Mouse (Mus musculus) forebrain, embryonic 15.5 days (tissue): ENCODE measurements at regions not wholly inside any gene's neighbourhood (a gene's known extent, or its start where the extent isn't known, plus 50 kb on each side); places are given as distances from the start of the nearest gene placed in this dataset.

Source experiments
- ATAC-seq: fragments of 200-750 bp; cut with Nextera tagmentation; replicated peaks from 2 replicates; pipeline ENCODE4 v1.8.0; 2017; ENCODE audit warnings: mild to moderate bottlenecking, moderate TSS enrichment, moderate library complexity
- H3K27ac ChIP-seq: fragments of 300-500 bp; sonication (generic); replicated peaks from 2 replicates; pipeline ENCODE4 v1.5.1; 2015; ENCODE audit warnings: mild to moderate bottlenecking, inconsistent platforms
- H3K27me3 ChIP-seq: fragments of 300-500 bp; sonication (generic); 2 replicates; pipeline ENCODE4 v1.6.1; 2015; ENCODE audit warnings: inconsistent platforms
- H3K36me3 ChIP-seq: fragments of 300-500 bp; sonication (generic); 2 replicates; pipeline ENCODE4 v1.6.1; 2015; ENCODE audit warnings: mild to moderate bottlenecking, inconsistent platforms
- H3K4me1 ChIP-seq: fragments of 300-500 bp; sonication (generic); 2 replicates; pipeline ENCODE4 v1.6.1; 2015; ENCODE audit warnings: inconsistent platforms
- H3K4me2 ChIP-seq: fragments of 300-500 bp; sonication (generic); replicated peaks from 2 replicates; pipeline ENCODE4 v1.6.1; 2015; ENCODE audit warnings: mild to moderate bottlenecking, inconsistent platforms
- H3K4me3 ChIP-seq: fragments of 300-500 bp; sonication (generic); 2 replicates; pipeline ENCODE4 v1.5.1; 2015; ENCODE audit warnings: mild to moderate bottlenecking, inconsistent platforms
- H3K9ac ChIP-seq: fragments of 300-500 bp; sonication (generic); replicated peaks from 2 replicates; pipeline ENCODE4 v1.6.1; 2015; ENCODE audit warnings: mild to moderate bottlenecking, inconsistent platforms
- H3K9me3 ChIP-seq: fragments of 300-500 bp; sonication (generic); 2 replicates; pipeline ENCODE4 v1.6.1; 2016; ENCODE audit warnings: inconsistent platforms
- WGBS: fragments of 180-500 bp; shearing (Covaris S2); methylation state at CpG from one replicate; pipeline ENCODE4 v1.1.7; 2015; ENCODE audit warnings: mixed read lengths; 5-methylcytosine and 5-hydroxymethylcytosine counted together

DNA sequence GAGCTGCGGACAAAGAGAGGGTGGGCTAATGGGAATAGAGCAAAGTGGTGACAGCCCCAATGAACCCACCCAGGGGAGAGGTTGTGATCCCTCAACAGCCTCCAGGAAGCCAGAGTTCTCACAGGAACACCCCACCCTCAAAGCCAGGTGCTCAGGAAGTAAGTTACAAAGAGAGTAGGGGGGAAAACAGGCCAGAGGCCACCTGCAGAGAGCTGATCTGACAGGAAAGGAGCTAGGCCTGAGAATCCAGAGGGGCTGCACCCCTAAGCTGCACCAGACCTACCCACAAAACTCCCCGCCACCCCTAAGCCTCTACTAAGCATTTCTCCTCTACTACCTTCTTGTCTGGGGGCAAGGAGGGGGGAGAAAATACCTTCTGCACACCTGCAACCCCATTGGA lies 120.5 kb downstream of the Psmg1 start:
- no peaks in the 10 kb centered on the region for H3K9me3 ChIP-seq
- H3K36me3 ChIP-seq = no peaks in the 10 kb centered on the region
- no peak for ATAC-seq
- no peak overlapping the region for H3K9ac ChIP-seq
- H3K4me3 ChIP-seq = no peak overlapping the region
- 88% methylated on average over 2 of the region's 2 CpGs for WGBS
- H3K27me3 ChIP-seq = no peaks in the 10 kb centered on the region
- H3K4me1 ChIP-seq = no peaks in the 10 kb centered on the region
- H3K4me2 ChIP-seq = no peak overlapping the region
- H3K27ac ChIP-seq = no peak overlapping the region

DNA sequence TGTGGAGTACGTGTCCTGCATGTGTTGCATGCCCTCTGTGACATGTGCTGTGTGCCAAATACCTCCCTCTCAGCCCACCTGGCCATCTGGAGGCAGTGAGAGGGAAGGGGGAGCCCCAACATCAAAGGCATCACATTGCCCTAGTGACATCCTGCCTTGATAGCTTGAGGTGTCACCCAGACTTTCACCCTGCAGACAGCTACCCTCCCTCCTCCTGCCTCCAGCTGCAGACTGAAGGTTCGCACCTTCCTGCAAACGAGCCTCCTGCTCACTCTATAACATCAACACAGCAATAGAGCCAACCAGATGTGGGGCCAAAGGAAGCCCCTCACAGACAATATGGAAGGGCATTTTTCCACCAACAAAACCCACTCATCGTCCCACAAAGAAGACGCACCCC lies 121.3 kb downstream of the Psmg1 start:
- 78% methylated on average over 5 of the region's 5 CpGs for WGBS
- Histone ChIP-seq H3K36me3 (no peaks in the 10 kb centered on the region), H3K4me3 (no peak overlapping the region), H3K27ac (no peak overlapping the region), H3K27me3 (no peaks in the 10 kb centered on the region), H3K9ac (no peak overlapping the region), H3K4me2 (no peak overlapping the region), H3K9me3 (no peaks in the 10 kb centered on the region), H3K4me1 (no peaks in the 10 kb centered on the region)
- ATAC-seq = no peak

DNA sequence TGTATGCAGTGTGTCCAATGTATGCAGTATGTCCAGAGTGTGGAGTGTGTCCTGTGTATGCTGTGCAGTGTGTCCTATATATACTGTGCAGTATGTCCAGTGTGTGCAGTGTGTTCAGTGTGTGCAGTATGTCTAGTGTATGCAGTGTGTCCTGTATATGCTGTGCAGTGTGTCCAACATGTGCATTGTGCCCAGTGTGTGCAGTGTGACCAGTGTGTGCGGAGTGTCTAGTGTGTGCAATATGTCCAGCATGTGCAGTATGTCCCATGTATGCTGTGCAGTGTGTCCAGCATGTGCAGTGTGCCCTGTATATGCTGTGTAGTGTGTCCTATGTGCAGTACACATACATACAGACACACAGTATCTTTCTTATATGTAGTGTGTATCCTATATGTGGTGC lies 121.9 kb downstream of the Psmg1 start:
- no peak for ATAC-seq
- Histone ChIP-seq H3K27me3 (no peaks in the 10 kb centered on the region), H3K4me1 (no peaks in the 10 kb centered on the region), H3K9me3 (no peaks in the 10 kb centered on the region), H3K27ac (no peak overlapping the region), H3K4me3 (no peak overlapping the region), H3K4me2 (no peak overlapping the region), H3K36me3 (no peaks in the 10 kb centered on the region), H3K9ac (no peak overlapping the region)
- 100% methylated on average over 1 of the region's 1 CpGs for WGBS

DNA sequence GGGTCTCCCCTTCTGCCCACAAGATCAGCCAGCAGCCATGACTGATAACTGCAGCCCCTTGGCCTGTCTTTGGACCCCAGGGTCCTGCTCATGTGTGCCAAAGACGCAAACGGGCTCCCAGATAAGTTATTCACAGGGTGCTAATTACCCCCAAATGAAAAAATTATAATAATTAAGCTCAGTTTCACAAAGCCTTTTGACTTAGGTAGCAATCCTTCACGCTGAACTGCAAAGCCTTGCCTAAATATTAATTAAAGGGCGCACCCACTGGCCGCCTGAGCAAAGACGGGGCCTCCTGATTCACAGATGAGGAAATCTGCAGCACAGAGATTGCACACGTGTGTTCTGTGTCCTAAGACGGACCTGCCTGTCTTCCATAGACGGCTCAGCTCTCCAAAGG lies 123.2 kb downstream of the Psmg1 start:
- Histone ChIP-seq H3K36me3 (no peaks in the 10 kb centered on the region), H3K4me1 (no peaks in the 10 kb centered on the region), H3K27me3 (no peaks in the 10 kb centered on the region), H3K27ac (no peak overlapping the region), H3K9me3 (no peaks in the 10 kb centered on the region), H3K9ac (no peak overlapping the region), H3K4me3 (no peak overlapping the region), H3K4me2 (no peak overlapping the region)
- no peak for ATAC-seq
- WGBS = 64% methylated on average over 9 of the region's 9 CpGs

DNA sequence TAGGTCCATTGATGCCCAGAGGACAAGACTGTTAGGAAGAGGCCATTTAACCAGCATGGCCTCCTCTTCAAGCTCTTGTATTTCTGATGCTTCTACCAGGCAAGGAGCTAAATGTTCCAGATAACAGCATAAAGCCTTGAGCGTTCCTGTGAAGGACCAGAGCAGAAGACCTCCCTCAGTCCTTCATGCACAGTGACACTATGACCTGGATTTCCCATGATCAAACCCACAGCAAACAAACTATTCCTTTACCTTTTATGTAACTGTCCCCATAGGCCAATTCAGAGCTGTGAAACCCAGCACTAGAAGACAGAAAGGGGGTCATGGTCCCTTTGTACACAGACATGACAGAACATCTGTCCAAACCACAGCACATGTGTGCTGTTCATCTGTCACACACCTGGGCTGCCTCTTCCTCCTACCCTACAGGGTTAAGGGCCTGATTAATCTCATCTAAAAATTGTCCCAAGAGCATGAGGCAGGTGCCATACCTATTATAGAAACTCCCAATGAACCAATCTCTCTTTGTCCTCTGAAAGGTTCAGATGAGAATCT lies 123.8 kb downstream of the Psmg1 start:
- H3K4me3 ChIP-seq = no peak overlapping the region
- H3K27ac ChIP-seq = no peak overlapping the region
- H3K36me3 ChIP-seq = no peaks in the 10 kb centered on the region
- ATAC-seq = no peak
- 95% methylated on average over 1 of the region's 1 CpGs for WGBS
- H3K4me1 ChIP-seq = no peaks in the 10 kb centered on the region
- H3K9me3 ChIP-seq = no peaks in the 10 kb centered on the region
- no peaks in the 10 kb centered on the region for H3K27me3 ChIP-seq
- no peak overlapping the region for H3K4me2 ChIP-seq
- H3K9ac ChIP-seq = no peak overlapping the region

DNA sequence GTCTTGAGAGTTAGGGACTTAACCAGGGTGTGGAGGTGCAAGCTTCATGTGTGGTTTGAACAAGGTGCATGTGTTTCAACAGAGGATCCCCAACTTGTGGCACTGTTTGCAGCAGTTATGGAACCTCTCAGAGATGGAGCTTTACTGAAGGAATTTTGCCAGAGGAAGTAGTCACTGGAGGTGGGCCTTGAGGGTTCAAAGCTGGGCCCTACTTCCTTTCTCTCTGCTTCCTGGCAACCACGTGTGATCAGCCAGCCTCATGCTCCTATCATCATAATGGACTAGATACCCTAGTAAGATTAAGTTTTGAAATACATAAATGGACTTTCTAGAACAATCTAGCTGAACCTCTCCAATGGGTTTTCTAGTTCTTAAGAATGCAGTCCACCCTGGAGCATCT lies 125.2 kb downstream of the Psmg1 start:
- H3K27me3 ChIP-seq = no peaks in the 10 kb centered on the region
- no peaks in the 10 kb centered on the region for H3K36me3 ChIP-seq
- no peaks in the 10 kb centered on the region for H3K4me1 ChIP-seq
- no peak for ATAC-seq
- no peak overlapping the region for H3K4me2 ChIP-seq
- no peak overlapping the region for H3K4me3 ChIP-seq
- H3K9ac ChIP-seq = no peak overlapping the region
- no peak overlapping the region for H3K27ac ChIP-seq
- 85% methylated on average over 1 of the region's 1 CpGs for WGBS
- H3K9me3 ChIP-seq = no peaks in the 10 kb centered on the region

DNA sequence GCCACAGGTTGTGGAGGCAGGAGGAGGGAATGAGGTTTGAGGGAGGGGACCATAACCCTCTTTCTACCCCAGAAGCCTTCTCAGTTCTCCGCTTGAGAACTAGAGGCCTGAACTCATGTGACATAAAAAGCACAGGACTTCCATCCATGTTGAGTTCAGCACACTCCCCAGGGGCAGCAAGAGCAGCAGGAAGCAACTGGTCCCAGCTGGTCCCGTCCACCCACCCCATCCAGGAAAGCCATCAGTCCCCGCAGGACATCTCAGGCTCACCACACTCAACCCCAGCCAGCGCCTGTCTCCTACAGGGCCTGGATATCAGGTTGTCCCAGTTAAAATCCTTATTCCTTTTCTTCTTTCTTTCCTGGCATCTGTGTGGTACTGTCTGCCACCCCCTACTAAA lies 126.1 kb downstream of the Psmg1 start:
- Histone ChIP-seq H3K4me1 (no peaks in the 10 kb centered on the region), H3K36me3 (no peaks in the 10 kb centered on the region), H3K4me2 (no peak overlapping the region), H3K27me3 (no peaks in the 10 kb centered on the region), H3K9ac (no peak overlapping the region), H3K27ac (no peak overlapping the region), H3K9me3 (no peaks in the 10 kb centered on the region), H3K4me3 (no peak overlapping the region)
- no peak for ATAC-seq
- WGBS = 87% methylated on average over 4 of the region's 4 CpGs

DNA sequence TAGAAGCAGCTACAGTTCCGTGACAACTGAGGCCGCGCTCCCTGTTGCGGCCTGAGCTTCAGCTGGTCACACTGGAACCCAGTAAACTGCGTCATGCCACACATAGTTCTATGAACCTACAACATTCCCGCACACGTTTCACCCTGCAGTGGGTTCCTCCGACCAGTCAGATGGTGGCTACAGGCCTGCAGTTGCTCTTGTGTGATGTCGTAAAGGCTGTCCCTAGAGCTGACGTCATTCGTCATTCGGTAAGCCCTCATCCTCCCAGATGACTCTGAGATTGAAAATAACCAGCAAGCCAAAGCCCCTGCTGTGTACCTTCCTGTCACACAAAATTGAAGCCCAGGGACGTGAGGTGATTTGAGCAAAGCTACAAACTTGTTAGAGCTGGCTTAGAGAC lies 126.7 kb downstream of the Psmg1 start:
- Histone ChIP-seq H3K27me3 (no peaks in the 10 kb centered on the region), H3K4me2 (no peak overlapping the region), H3K4me3 (no peak overlapping the region), H3K4me1 (no peaks in the 10 kb centered on the region), H3K36me3 (no peaks in the 10 kb centered on the region), H3K9ac (no peak overlapping the region), H3K27ac (no peak overlapping the region), H3K9me3 (no peaks in the 10 kb centered on the region)
- 87% methylated on average over 13 of the region's 13 CpGs for WGBS
- no peak for ATAC-seq

DNA sequence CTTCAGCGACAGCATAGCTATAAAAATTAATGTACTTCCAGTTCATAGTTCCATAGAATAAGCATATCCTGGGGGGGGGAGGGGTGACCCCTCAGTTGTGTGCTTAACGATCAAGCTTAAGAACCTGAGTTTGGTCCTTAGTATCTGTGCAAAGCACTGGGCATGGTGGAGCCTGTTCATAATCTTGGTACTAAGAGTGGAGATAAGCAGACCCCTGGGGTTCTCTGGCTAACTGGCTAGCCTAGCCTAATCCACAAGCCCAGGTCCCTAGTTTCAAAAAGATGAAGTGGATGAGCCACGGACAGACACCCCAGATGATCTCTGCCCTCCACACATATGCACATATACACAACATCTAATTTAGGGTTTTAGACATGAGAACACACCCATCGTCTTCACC lies 127.2 kb downstream of the Psmg1 start:
- no peaks in the 10 kb centered on the region for H3K4me1 ChIP-seq
- 89% methylated on average over 4 of the region's 4 CpGs for WGBS
- ATAC-seq = no peak

DNA sequence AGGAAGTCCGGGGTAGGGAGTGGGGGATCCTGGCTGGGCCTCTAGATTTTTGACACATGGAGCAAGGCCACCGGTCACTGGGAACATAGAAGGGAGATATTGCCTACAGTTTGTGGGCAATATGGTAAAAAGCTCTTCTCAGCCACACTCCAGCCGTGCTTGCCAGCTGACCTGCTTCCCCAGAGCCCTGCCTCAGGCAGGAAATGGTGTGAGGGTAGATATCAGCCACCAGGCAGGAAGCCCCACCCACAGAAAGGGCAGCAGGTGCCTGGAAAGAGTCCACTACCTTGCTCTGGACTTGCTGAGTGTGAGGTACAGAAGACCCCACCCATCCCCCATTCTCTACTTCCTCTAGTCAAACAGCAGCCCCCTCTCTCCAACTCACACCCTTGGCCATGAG lies 128.1 kb downstream of the Psmg1 start:
- no peak overlapping the region for H3K4me2 ChIP-seq
- H3K9me3 ChIP-seq = no peaks in the 10 kb centered on the region
- no peaks in the 10 kb centered on the region for H3K4me1 ChIP-seq
- no peak overlapping the region for H3K4me3 ChIP-seq
- H3K9ac ChIP-seq = no peak overlapping the region
- no peak overlapping the region for H3K27ac ChIP-seq
- WGBS = 84% methylated on average over 3 of the region's 3 CpGs
- H3K36me3 ChIP-seq = no peaks in the 10 kb centered on the region
- ATAC-seq = no peak
- H3K27me3 ChIP-seq = no peaks in the 10 kb centered on the region

More for the DNA sequence above, 127.2 kb downstream of the Psmg1 start:
- Histone ChIP-seq H3K9me3 (no peaks in the 10 kb centered on the region), H3K27ac (no peak overlapping the region), H3K36me3 (no peaks in the 10 kb centered on the region), H3K4me3 (no peak overlapping the region), H3K4me2 (no peak overlapping the region), H3K9ac (no peak overlapping the region), H3K27me3 (no peaks in the 10 kb centered on the region)

DNA sequence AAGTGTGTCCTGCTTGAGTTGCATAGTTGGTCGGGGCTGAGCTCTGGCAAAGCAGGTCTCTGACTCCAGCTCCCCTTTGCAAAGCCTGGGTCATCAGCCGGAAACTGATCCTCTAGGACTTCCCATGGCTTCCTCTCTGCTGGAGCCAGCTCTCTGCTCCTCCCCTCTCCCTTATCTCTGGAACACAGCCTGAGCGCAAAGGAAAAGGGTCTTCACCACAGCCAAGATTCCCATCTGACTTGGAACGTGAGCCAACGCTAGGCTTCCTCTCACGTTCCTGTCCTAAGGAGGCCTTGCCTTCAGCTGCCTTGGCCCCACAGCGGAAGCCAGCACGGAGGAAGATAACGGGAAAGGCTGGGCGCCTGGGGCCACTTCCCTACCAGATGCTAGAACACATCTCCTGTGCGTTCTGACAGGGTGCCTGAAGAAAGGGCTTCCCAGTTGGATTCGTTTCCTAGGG lies 129.5 kb downstream of the Psmg1 start:
- H3K27me3 ChIP-seq = no peaks in the 10 kb centered on the region
- no peak for ATAC-seq
- WGBS = 79% methylated on average over 12 of the region's 12 CpGs
- H3K4me2 ChIP-seq = no peak overlapping the region
- no peaks in the 10 kb centered on the region for H3K4me1 ChIP-seq
- no peak overlapping the region for H3K27ac ChIP-seq
- no peak overlapping the region for H3K4me3 ChIP-seq
- H3K9ac ChIP-seq = no peak overlapping the region
- no peaks in the 10 kb centered on the region for H3K9me3 ChIP-seq
- H3K36me3 ChIP-seq = no peaks in the 10 kb centered on the region

DNA sequence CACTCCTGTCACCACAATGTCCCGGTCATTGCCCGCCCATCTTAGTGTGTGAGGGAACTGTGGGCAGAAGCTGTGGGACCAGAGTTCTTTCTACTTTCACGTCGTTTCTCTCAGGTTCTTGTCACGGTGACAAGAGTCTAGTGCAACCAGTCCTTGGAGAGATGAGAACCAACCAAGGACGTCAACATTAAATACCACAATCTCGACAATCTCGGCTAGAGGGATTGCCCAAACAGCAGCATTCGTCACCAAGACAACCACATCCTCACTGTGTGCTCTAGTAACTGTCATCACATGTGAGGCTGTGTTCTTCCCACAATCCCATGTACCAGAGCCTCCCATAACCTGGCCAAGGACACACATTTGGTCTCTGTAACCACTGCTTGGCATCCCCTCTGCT lies 129.9 kb downstream of the Psmg1 start:
- no peak for ATAC-seq
- no peak overlapping the region for H3K4me2 ChIP-seq
- 89% methylated on average over 9 of the region's 9 CpGs for WGBS
- H3K36me3 ChIP-seq = no peaks in the 10 kb centered on the region
- no peaks in the 10 kb centered on the region for H3K27me3 ChIP-seq
- H3K9ac ChIP-seq = no peak overlapping the region
- no peak overlapping the region for H3K4me3 ChIP-seq
- H3K4me1 ChIP-seq = no peaks in the 10 kb centered on the region
- no peaks in the 10 kb centered on the region for H3K9me3 ChIP-seq
- H3K27ac ChIP-seq = no peak overlapping the region

DNA sequence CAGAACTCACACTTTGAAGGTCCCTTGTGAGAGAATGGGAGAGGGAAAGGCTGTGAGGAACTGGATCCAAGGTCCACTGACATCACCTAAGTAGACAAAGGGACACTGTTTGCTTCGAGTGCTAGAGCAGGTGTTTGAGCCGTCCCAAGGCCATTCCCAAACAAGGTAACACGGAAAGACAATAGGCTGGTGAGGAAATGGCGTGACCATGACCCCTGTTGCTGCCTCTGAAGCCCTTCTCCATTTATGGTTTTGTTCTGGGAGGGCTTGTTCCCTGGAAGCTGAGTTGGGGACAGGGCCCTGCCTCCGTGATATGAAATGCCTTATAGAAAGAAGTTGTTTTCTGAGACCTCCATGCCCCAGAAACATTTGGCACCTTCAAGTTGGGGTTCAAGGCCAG lies 130.6 kb downstream of the Psmg1 start:
- Histone ChIP-seq H3K27ac (no peak overlapping the region), H3K9ac (no peak overlapping the region), H3K4me1 (no peaks in the 10 kb centered on the region), H3K4me2 (no peak overlapping the region), H3K36me3 (no peaks in the 10 kb centered on the region), H3K9me3 (no peaks in the 10 kb centered on the region), H3K4me3 (no peak overlapping the region), H3K27me3 (no peaks in the 10 kb centered on the region)
- ATAC-seq = no peak
- WGBS = 78% methylated on average over 5 of the region's 5 CpGs
